Mouse (Mus musculus): ENCODE measurements around the gene Sgsm3.

- TF ChIP-seq CTCF (IDR thresholded peaks at IDR 0.05; ENCODE audit: low read depth) (no peak), EP300 (IDR thresholded peaks at IDR 0.05; ENCODE audit: low read depth) (no peak)
Observed at GRCm38 (mm10) chr15:80931345-80931960, 46.1 kb upstream of the Sgsm3 start.

All from liver, postnatal 0 days (tissue).